Mouse (Mus musculus) limb, embryonic 13.5 days (tissue): ENCODE results near the gene Raver2. TPM values are rescaled to one million over a fixed set of nuclear protein-coding genes. Genes with fewer than 3 reads are reported as not detected.
A peak's percentile ranks its signal among the peaks of the same experiment; 100 is the strongest.

Experiments
- ATAC-seq: fragments of 200-750 bp; cut with Nextera tagmentation; 2 replicates; pipeline ENCODE4 v1.8.0; 2017; ENCODE audit warnings: low read depth, moderate number of reproducible peaks, moderate TSS enrichment; ENCODE audit not compliant: low FRiP score
- H3K27ac ChIP-seq: fragments of 300-500 bp; sonication (generic); 2 replicates; pipeline ENCODE4 v1.5.1; 2015; ENCODE audit warnings: inconsistent platforms, mild to moderate bottlenecking, moderate library complexity
- H3K27me3 ChIP-seq: fragments of 300-500 bp; sonication (generic); 2 replicates; pipeline ENCODE4 v1.6.1; 2015; ENCODE audit warnings: mild to moderate bottlenecking, inconsistent platforms
- H3K36me3 ChIP-seq: fragments of 300-500 bp; sonication (generic); 2 replicates; pipeline ENCODE4 v1.6.1; 2015; ENCODE audit warnings: inconsistent platforms, mild to moderate bottlenecking, moderate library complexity
- H3K4me1 ChIP-seq: fragments of 300-500 bp; sonication (generic); 2 replicates; pipeline ENCODE4 v1.6.1; 2015; ENCODE audit warnings: inconsistent platforms
- H3K4me2 ChIP-seq: fragments of 300-500 bp; sonication (generic); replicated peaks from 2 replicates; pipeline ENCODE4 v1.6.1; 2015; ENCODE audit warnings: inconsistent platforms, mild to moderate bottlenecking, moderate library complexity
- H3K4me3 ChIP-seq: fragments of 300-500 bp; sonication (generic); 2 replicates; pipeline ENCODE4 v1.5.1; 2015; ENCODE audit warnings: moderate library complexity, mild to moderate bottlenecking, inconsistent platforms
- H3K9ac ChIP-seq: fragments of 300-500 bp; sonication (generic); 2 replicates; pipeline ENCODE4 v1.6.1; 2015; ENCODE audit warnings: mild to moderate bottlenecking, inconsistent platforms
- H3K9me3 ChIP-seq: fragments of 300-500 bp; sonication (generic); 2 replicates; pipeline ENCODE4 v1.6.1; 2016; ENCODE audit warnings: inconsistent platforms
- WGBS: fragments of 180-500 bp; shearing (Covaris S2); methylation state at CpG from one replicate; pipeline ENCODE4 v1.1.7; 2015; 5-methylcytosine and 5-hydroxymethylcytosine counted together
- polyA plus RNA-seq: library from polyadenylated mRNA; unstranded; fragments of >200 nt; fragmentation: Nextera tagmentation; extraction: Ambion mirVana; gene quantifications from 2 replicates; pipeline ENCODE4 v1.2.1, GENCODE M21; 2015

The Raver2 gene
- polyA plus RNA-seq, 1 experiment from 2014 or later: 14.3 TPM

GRCm38 (mm10) chr4:101179836-101180235 is 111.1 kb downstream of the Raver2 start:
- peaks cover 67% of the 10 kb centered on the region for H3K36me3 ChIP-seq
- H3K4me3 ChIP-seq: no peak overlapping the region
- H3K4me2 ChIP-seq: no peak overlapping the region
- H3K9me3 ChIP-seq: no peaks in the 10 kb centered on the region
- no peaks in the 10 kb centered on the region for H3K4me1 ChIP-seq
- 78% methylated on average over 6 of the region's 6 CpGs for WGBS
- ATAC-seq: no peak
- no peaks in the 10 kb centered on the region for H3K27me3 ChIP-seq
- no peak overlapping the region for H3K27ac ChIP-seq
- no peak overlapping the region for H3K9ac ChIP-seq

GRCm38 (mm10) chr4:101180681-101181080 is 111.9 kb downstream of the Raver2 start:
- no peaks in the 10 kb centered on the region for H3K27me3 ChIP-seq
- no peaks in the 10 kb centered on the region for H3K4me1 ChIP-seq
- H3K4me3 ChIP-seq: no peak overlapping the region
- WGBS: 82% methylated on average over 5 of the region's 5 CpGs
- H3K9me3 ChIP-seq: no peaks in the 10 kb centered on the region
- no peak overlapping the region for H3K4me2 ChIP-seq
- H3K9ac ChIP-seq: no peak overlapping the region
- no peak overlapping the region for H3K27ac ChIP-seq
- H3K36me3 ChIP-seq: peaks cover 60% of the 10 kb centered on the region
- no peak for ATAC-seq

- Histone ChIP-seq H3K36me3 (peaks cover 47% of the 10 kb centered on the region), H3K27ac (no peak overlapping the region; the same call in 1 of the 2 replicates), H3K4me3 (no peak overlapping the region), H3K27me3 (no peaks in the 10 kb centered on the region), H3K9ac (no peak overlapping the region), H3K4me2 (no peak overlapping the region), H3K4me1 (no peaks in the 10 kb centered on the region), H3K9me3 (no peaks in the 10 kb centered on the region)
- 64% methylated on average over 9 of the region's 9 CpGs for WGBS
- ATAC-seq: 0 out of 2 replicates have a peak, but pooled peaks have one; percentile 24
Measured at GRCm38 (mm10) chr4:101182603-101183011, 113.8 kb downstream of the Raver2 start.

DNA sequence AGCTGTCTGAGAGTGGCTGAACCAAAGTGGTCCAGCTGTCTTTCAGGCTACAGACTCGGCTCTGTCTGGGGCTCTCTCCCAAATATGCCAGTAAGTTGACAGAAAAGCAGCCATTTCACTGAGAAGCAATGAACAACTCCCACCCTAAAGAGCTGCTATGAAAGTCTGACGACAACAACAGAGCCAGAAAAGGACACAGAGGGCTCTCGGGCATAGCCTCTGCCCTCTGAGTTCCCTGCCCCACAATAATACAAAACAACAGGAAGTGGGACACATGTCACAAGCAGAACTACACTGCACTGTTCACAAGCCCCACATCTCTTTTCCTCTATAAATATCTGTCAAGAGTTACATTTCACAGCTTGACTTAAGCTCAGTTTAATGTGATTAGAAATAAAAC is 116.4 kb downstream of the Raver2 start:
- peaks cover 4% of the 10 kb centered on the region; the same call in 1 of the 2 replicates for H3K4me1 ChIP-seq
- no peak overlapping the region for H3K9ac ChIP-seq
- ATAC-seq: no peak
- H3K27ac ChIP-seq: no peak overlapping the region
- H3K4me3 ChIP-seq: no peak overlapping the region
- H3K4me2 ChIP-seq: no peak overlapping the region
- 55% methylated on average over 3 of the region's 3 CpGs for WGBS
- no peaks in the 10 kb centered on the region for H3K27me3 ChIP-seq
- H3K9me3 ChIP-seq: no peaks in the 10 kb centered on the region
- H3K36me3 ChIP-seq: peaks cover 53% of the 10 kb centered on the region

- Histone ChIP-seq H3K9ac (no peak overlapping the region), H3K4me2 (no peak overlapping the region), H3K36me3 (peaks cover 54% of the 10 kb centered on the region), H3K27ac (no peak overlapping the region), H3K27me3 (no peaks in the 10 kb centered on the region), H3K4me1 (peaks cover 4% of the 10 kb centered on the region; the same call in 1 of the 2 replicates), H3K4me3 (no peak overlapping the region), H3K9me3 (no peaks in the 10 kb centered on the region)
- no peak for ATAC-seq
- 84% methylated on average over 5 of the region's 5 CpGs for WGBS
Measured at GRCm38 (mm10) chr4:101186591-101186990, 117.8 kb downstream of the Raver2 start.

DNA sequence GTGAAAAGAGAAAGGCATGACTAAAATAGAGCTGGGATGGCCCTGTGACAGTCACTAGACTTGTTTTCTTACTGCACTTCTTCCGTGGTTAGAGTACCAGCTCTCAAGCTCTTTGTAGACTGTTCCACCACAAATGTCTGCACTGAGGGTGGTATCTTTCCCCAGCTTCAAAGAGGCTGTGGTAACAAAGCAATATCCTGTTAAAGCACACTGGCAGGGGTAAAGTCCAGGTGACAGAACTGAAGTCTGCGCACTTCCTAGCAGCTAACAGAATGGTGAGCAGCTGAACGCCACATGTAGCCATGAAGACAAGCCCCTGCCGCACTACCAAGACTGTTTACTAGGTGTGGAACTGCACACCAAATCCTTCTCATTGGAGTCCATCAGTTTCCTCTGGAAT is 118.6 kb downstream of the Raver2 start:
- H3K36me3 ChIP-seq: peaks cover 46% of the 10 kb centered on the region
- no peak overlapping the region for H3K9ac ChIP-seq
- peaks cover 4% of the 10 kb centered on the region; the same call in 1 of the 2 replicates for H3K4me1 ChIP-seq
- no peak for ATAC-seq
- H3K4me3 ChIP-seq: no peak overlapping the region
- WGBS: 55% methylated on average over 4 of the region's 4 CpGs
- no peaks in the 10 kb centered on the region for H3K27me3 ChIP-seq
- H3K4me2 ChIP-seq: no peak overlapping the region
- H3K27ac ChIP-seq: no peak overlapping the region
- no peaks in the 10 kb centered on the region for H3K9me3 ChIP-seq

- 93% methylated on average over 5 of the region's 5 CpGs for WGBS
- Histone ChIP-seq H3K9me3 (no peaks in the 10 kb centered on the region), H3K27me3 (no peaks in the 10 kb centered on the region), H3K4me2 (no peak overlapping the region), H3K9ac (no peak overlapping the region), H3K36me3 (peaks cover 27% of the 10 kb centered on the region), H3K4me1 (peaks cover 4% of the 10 kb centered on the region; the same call in 1 of the 2 replicates), H3K4me3 (no peak overlapping the region), H3K27ac (no peak overlapping the region)
- ATAC-seq: no peak
Measured at GRCm38 (mm10) chr4:101192241-101192976, 123.6 kb downstream of the Raver2 start.

GRCm38 (mm10) chr4:101194170-101194569 is 125.4 kb downstream of the Raver2 start:
- Histone ChIP-seq H3K4me3 (no peak overlapping the region), H3K36me3 (peaks cover 13% of the 10 kb centered on the region), H3K9me3 (no peaks in the 10 kb centered on the region), H3K9ac (no peak overlapping the region), H3K4me2 (no peak overlapping the region), H3K27me3 (no peaks in the 10 kb centered on the region), H3K27ac (no peak overlapping the region), H3K4me1 (peaks cover 8% of the 10 kb centered on the region)
- no peak for ATAC-seq
- 72% methylated on average over 1 of the region's 1 CpGs for WGBS

GRCm38 (mm10) chr4:101196407-101196806 is 127.6 kb downstream of the Raver2 start:
- no peak overlapping the region for H3K4me3 ChIP-seq
- H3K9ac ChIP-seq: no peak overlapping the region
- H3K27ac ChIP-seq: no peak overlapping the region
- peaks cover under 1% of the 10 kb centered on the region for H3K36me3 ChIP-seq
- H3K9me3 ChIP-seq: no peaks in the 10 kb centered on the region
- no peak for ATAC-seq
- H3K4me2 ChIP-seq: no peak overlapping the region
- WGBS: 85% methylated on average over 2 of the region's 2 CpGs
- no peaks in the 10 kb centered on the region for H3K27me3 ChIP-seq
- H3K4me1 ChIP-seq: peaks cover 8% of the 10 kb centered on the region

- Histone ChIP-seq H3K4me3 (no peak overlapping the region), H3K4me2 (no peak overlapping the region), H3K4me1 (peaks cover 8% of the 10 kb centered on the region), H3K36me3 (no peaks in the 10 kb centered on the region), H3K9ac (no peak overlapping the region), H3K9me3 (no peaks in the 10 kb centered on the region), H3K27me3 (no peaks in the 10 kb centered on the region), H3K27ac (no peak overlapping the region)
- no peak for ATAC-seq
- WGBS: 50% methylated on average over 9 of the region's 9 CpGs
Measured at GRCm38 (mm10) chr4:101197421-101198170, 128.8 kb downstream of the Raver2 start.

GRCm38 (mm10) chr4:101198333-101198732 is 129.6 kb downstream of the Raver2 start:
- H3K4me1 ChIP-seq: peaks cover 8% of the 10 kb centered on the region
- no peak overlapping the region for H3K9ac ChIP-seq
- no peaks in the 10 kb centered on the region for H3K27me3 ChIP-seq
- H3K9me3 ChIP-seq: no peaks in the 10 kb centered on the region
- no peak for ATAC-seq
- H3K27ac ChIP-seq: no peak overlapping the region
- H3K4me3 ChIP-seq: no peak overlapping the region
- WGBS: 48% methylated on average over 2 of the region's 2 CpGs
- no peak overlapping the region for H3K4me2 ChIP-seq
- no peaks in the 10 kb centered on the region for H3K36me3 ChIP-seq

GRCm38 (mm10) chr4:101199433-101200081 is 130.8 kb downstream of the Raver2 start:
- H3K4me3 ChIP-seq: no peak overlapping the region
- H3K4me1 ChIP-seq: peaks cover 8% of the 10 kb centered on the region
- H3K36me3 ChIP-seq: no peaks in the 10 kb centered on the region
- no peaks in the 10 kb centered on the region for H3K9me3 ChIP-seq
- H3K27me3 ChIP-seq: no peaks in the 10 kb centered on the region
- no peak overlapping the region for H3K27ac ChIP-seq
- no peak overlapping the region for H3K9ac ChIP-seq
- 93% methylated on average over 8 of the region's 8 CpGs for WGBS
- H3K4me2 ChIP-seq: no peak overlapping the region
- no peak for ATAC-seq
